Mouse (Mus musculus): ENCODE data around the gene Acss2. TPM values are rescaled to one million over a fixed set of nuclear protein-coding genes. Genes with fewer than 3 reads are reported as not detected.
"Not testable (repeated sequence)": the region's sequence is repeated elsewhere in the genome, so short reads cannot be mapped to it uniquely, and the experiment has no call there.

Gene Acss2
- polyA plus RNA-seq, 1 experiment: 514 TPM

DNA sequence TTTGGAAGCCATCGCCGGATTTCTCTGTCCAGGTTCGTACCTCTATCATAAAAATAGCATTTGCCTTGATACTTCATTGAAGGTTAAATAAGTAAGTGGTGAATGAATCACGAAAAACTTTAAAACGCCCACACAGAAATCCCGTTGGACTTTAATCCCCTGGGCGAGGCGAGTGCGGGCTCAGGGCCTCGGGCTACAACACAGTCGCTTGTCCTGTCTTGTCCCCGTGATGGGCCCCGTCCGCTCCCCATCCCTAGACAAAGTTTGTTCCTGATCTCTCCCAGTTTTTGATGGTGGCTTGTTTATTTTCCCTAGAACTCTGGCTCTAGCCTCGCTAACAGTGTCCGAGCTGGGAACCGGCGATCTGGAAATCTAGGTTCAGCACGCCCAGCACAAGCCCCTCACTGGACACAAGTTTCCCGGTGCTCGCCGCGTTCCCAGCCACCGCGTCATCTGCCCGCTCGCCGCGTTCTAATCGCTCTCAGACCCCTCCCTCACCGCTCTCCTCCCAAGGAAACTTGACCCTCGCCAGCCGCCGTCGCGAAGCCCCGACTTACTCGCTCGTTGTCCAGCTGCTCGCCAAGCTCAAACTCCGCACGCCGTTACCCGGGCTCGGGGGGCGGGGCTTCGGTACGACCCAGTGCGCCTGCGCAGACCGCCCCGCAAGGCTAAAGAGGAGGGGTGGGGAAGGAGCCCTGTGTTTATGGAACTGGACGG is 74.5 kb downstream of the Acss2 start, which contains the start of gene Gss:
Gene Gss, minus strand, starts transcription at position 674 of the 717 bp plus-strand sequence.
- H3K27ac ChIP-seq (replicated peaks; ENCODE audit: low read depth, low read length): peak within 1 kb of the TSS; percentile 87
- H3K4me3 ChIP-seq (ENCODE audit: insufficient read depth, low read depth, low read length): peak within 1 kb of the TSS; percentile 90
- H3K4me1 ChIP-seq (ENCODE audit: control insufficient read depth, insufficient read depth, insufficient read length, low read length): no peaks in the 10 kb centered on the region; the same call in 1 of the 2 replicates

DNA sequence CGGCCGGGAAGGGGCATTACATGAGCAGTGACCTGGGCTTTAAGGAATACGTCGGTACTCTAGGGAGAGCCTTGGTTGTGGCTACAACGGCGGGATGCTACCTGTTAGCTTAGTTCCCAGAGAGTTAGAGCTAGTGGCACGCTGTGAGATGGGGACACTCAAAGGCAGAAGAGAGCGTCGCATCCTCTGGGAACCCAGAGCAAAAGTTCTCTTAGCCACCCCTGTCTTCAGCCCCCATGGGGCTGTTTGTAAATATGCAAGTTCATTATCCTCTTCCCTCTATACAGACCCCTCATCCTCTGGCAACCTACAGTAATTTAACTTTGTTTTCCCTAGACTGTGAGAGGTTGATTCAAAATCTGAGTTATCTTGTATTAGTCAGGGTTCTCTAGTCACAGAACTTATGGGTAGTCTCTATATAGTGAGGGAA is 75.1 kb downstream of the Acss2 start:
- Histone ChIP-seq H3K4me1 (ENCODE audit: control insufficient read depth, insufficient read depth, insufficient read length, low read length) (no peaks in the 10 kb centered on the region; the same call in 1 of the 2 replicates), H3K4me3 (ENCODE audit: insufficient read depth, low read depth, low read length) (peak overlapping the region; percentile 90), H3K27ac (replicated peaks; ENCODE audit: low read depth, low read length) (peak overlapping the region; percentile 66)

DNA sequence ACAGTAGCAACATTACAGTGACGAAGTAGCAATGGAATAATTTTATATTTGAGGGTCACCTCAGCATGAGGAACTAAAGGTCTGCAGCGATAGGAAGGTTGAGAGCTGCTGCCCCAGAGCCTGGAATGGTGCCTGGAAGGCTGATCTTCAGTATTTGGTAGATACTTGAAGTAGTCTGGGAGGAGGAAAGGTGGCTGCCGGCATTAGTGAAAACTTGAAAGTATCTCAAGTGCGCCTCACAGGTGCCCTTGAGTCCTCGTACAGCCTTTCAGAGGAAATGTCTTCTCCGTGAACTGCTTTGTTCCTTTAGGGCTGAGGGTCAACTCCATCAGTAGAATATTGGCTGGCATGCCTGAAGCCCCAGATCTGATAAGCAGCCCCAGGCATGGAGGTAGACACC is 77.8 kb downstream of the Acss2 start:
- Histone ChIP-seq H3K4me1 (ENCODE audit: control insufficient read depth, insufficient read depth, insufficient read length, low read length) (no peaks in the 10 kb centered on the region), H3K4me3 (ENCODE audit: insufficient read depth, low read depth, low read length) (no peak overlapping the region), H3K27ac (replicated peaks; ENCODE audit: low read depth, low read length) (no peak overlapping the region)

DNA sequence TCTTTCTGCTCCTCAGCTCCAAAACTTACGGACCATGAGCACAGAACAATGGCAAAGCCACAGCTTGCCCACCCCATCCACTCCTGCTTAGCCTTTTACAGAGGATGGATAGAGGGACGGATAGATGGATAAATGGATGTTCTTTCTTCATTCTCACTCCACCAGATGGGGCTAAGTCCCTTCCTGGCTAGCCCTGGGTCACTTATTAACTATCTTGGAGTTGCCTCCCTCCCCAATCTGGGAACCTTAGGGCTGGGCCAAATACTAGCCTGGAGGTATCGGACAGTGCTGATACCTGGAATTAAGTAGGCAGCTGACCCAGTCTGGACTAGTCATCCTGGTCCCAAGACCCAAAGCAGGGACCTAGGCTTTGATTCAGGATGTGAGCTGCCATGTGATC is 86.0 kb downstream of the Acss2 start:
- Histone ChIP-seq H3K4me1 (ENCODE audit: control insufficient read depth, insufficient read depth, insufficient read length, low read length) (no peaks in the 10 kb centered on the region), H3K27ac (replicated peaks; ENCODE audit: low read depth, low read length) (no peak overlapping the region), H3K4me3 (ENCODE audit: insufficient read depth, low read depth, low read length) (no peak overlapping the region)

DNA sequence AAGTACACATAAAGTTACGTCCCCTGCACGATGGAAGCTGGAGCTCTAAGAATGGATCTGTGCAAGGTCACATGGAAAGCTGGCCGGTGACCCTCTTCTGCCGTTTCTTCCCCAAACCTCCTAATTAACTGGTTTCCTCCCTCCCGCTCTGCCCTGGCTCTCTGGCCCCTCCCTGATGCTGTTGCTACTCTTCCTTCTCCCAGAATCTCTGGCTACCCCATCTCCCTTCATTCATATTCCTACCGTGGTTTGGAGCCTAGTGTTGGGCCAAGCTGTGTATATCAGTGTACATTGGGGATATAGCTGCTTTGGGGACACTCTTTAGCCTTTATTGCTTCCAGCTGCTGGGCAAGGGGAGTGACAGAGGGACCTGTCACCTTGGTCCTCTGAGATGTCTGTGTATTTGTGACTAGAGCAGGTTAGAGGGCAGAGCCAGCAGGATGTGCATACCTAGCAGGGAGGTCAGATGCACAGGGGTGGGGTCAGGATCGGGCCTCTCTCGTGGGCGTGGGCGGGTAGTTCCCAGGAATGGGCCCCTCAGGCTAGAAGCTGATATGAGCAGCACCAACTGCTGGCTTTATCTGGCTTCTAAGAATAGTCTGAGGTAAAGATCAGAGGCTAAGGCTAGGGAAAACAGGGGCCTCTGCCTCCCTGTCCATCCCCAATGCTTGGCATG is 87.0 kb downstream of the Acss2 start:
- no peaks in the 10 kb centered on the region for H3K4me1 ChIP-seq (ENCODE audit: control insufficient read depth, insufficient read depth, insufficient read length, low read length)
- no peak overlapping the region for H3K4me3 ChIP-seq (ENCODE audit: insufficient read depth, low read depth, low read length)
- H3K27ac ChIP-seq (replicated peaks; ENCODE audit: low read depth, low read length): no peak overlapping the region

DNA sequence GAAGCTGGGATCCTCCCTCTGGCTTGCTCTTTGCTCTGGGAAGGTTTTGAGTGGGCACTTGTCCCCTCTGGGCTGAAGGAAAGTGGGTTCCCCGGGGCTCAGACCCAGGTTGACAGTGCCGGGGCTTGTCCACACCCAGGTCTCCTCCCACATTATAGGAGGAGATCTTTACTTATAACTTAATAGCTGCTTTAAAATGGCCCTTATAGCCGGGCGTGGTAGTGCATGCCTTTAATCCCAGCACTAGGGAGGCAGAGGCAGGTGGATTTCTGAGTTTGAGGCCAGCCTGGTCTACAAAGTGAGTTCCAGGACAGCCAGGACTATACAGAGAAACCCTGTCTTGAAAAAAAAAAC is 87.5 kb downstream of the Acss2 start:
- not testable (repeated sequence) for H3K4me1 ChIP-seq (ENCODE audit: control insufficient read depth, insufficient read depth, insufficient read length, low read length); H3K27ac ChIP-seq (replicated peaks; ENCODE audit: low read depth, low read length); H3K4me3 ChIP-seq (ENCODE audit: insufficient read depth, low read depth, low read length)

DNA sequence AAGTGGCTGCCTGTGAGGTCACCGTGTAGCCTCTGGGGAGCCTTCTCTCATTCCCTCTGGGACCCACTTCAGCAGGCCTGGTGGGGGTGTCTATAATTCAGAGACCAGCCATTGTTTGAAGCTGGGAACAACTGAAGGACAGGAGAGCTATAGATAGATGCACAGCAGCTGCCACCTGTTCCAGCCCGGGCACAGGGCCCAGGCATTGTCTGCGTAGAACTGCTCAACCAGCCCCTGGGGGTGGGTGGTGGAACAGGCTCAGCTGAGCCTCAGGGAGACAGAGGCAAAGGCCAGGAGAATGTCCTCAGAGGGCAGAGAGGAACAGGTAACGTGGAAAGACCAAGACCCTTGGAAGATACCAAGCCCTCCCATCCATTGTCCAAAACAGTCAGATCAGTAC is 88.6 kb downstream of the Acss2 start:
- no peak overlapping the region for H3K27ac ChIP-seq (replicated peaks; ENCODE audit: low read depth, low read length)
- H3K4me1 ChIP-seq (ENCODE audit: control insufficient read depth, insufficient read depth, insufficient read length, low read length): no peaks in the 10 kb centered on the region
- no peak overlapping the region for H3K4me3 ChIP-seq (ENCODE audit: insufficient read depth, low read depth, low read length)

DNA sequence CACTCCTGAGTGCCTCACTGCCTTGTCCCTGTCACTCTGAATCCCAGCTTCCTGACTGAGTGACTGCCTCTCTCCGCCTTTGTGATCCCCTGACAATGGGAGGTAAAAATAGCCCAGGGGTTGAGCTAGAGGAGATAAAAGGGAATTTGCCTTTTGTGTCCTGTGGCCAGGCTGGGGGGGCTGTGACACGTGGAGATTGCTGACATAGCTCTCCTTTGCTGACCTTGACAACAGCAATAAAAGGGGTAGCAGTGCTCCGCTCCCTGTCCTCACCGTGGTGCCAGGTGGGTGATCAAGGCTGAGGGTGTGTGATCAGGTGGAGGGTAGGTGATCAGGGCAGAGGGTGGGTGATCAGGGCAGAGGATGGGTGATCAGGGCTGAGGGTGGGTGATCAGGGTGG is 93.2 kb downstream of the Acss2 start, which contains the start of gene Myh7b:
Gene Myh7b, plus strand, starts transcription at position 235 of the 400 bp plus-strand sequence.
- H3K27ac ChIP-seq (replicated peaks; ENCODE audit: low read depth, low read length): no peak within 1 kb of the TSS

DNA sequence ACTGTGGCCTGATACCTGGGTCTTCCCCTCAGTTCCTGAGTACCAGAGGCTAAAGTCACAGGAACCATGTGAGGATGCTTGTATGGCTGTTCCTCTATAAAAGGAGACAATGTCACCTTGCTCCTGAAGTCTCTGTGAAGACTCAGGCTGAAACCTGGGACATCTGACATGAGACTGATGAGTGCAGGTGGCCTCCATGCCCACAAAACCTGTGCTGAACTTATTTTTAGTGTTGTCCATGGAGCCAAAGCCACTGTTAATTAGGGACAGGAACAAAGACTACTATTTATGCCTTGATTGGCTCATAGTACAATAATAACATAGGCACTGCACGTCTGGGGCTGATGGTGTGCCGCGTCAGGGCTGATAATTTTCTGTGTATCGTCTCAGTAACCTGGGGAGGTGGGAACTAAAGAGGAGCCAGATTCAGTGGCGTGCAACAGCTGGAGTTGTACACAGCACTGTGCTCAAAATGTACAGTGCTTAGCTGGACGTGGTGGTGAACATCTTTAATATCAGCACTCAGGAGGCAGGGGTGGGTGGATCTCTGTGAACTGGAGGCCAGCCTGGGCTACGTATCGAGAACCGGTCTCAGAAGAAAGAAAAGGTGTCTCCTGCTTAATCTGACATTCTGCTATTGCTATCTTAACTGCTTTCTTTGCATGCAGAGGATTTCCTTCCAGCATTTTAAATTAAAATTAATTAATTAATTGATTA is 94.2 kb downstream of the Acss2 start:
- no peak overlapping the region for H3K27ac ChIP-seq (replicated peaks; ENCODE audit: low read depth, low read length)
- H3K4me1 ChIP-seq (ENCODE audit: control insufficient read depth, insufficient read depth, insufficient read length, low read length): no peaks in the 10 kb centered on the region
- no peak overlapping the region for H3K4me3 ChIP-seq (ENCODE audit: insufficient read depth, low read depth, low read length)

More for the DNA sequence above, 93.2 kb downstream of the Acss2 start, which contains the start of gene Myh7b:
- H3K4me1 ChIP-seq (ENCODE audit: control insufficient read depth, insufficient read depth, insufficient read length, low read length): no peaks in the 10 kb centered on the region
- no peak within 1 kb of the TSS for H3K4me3 ChIP-seq (ENCODE audit: insufficient read depth, low read depth, low read length)

DNA sequence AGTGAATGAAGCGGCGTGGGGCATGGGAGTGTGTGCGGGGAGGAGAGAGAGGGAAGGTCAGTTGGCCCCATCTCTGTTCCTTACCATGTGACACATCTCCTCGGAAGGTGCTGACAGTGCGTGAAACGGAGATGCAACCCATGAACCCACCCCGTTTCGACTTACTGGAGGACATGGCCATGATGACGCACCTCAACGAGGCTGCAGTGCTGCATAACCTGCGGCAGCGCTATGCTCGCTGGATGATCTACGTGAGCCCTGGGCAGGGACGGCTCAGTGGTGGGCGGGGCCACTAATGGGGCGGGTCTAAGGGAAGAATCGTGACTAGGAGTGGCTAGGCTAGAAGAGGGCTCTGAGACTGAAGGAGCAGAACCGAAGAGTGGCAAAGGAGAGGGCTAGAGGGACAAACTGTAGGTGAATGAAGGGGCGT is 95.6 kb downstream of the Acss2 start:
- no peaks in the 10 kb centered on the region for H3K4me1 ChIP-seq (ENCODE audit: control insufficient read depth, insufficient read depth, insufficient read length, low read length)
- peak overlapping the region; percentile 38 for H3K4me3 ChIP-seq (ENCODE audit: insufficient read depth, low read depth, low read length)
- no peak overlapping the region for H3K27ac ChIP-seq (replicated peaks; ENCODE audit: low read depth, low read length)

DNA sequence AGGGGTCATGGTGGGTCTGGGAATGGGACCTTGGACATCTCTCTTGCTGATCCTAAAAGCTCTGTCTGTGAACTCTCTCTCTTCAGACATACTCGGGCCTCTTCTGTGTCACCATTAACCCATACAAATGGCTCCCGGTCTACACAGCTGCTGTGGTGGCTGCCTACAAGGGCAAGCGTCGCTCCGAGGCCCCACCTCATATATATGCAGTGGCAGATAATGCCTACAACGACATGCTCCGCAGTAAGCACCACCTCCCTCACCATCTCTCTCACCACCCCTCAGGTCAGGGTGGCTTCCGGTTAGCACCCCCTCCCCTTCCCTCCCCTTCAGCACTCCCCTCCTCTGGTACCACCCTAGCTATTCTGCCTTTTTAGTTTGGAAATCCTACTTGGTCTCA is 96.2 kb downstream of the Acss2 start:
- Histone ChIP-seq H3K4me3 (ENCODE audit: insufficient read depth, low read depth, low read length) (no peak overlapping the region), H3K4me1 (ENCODE audit: control insufficient read depth, insufficient read depth, insufficient read length, low read length) (no peaks in the 10 kb centered on the region), H3K27ac (replicated peaks; ENCODE audit: low read depth, low read length) (no peak overlapping the region)

DNA sequence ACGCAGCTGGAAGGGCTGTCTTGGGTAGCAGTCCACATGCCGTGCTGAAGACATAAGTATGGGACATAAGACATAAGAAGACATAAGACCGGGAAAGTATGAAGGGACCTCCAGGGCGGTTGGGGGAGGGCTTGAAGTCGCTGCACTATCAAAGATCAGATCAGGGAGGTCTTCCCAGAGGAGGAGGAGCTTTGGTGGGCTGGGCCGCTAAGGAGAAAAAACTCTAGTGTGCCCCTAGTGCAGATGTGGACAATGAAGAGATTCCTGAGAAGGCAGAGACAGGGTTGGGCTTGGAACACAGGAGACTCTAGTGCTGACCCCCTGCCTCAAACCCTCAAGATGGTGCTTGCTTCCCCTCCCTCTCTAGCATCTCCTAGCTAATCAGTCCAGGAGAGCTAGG is 99.2 kb downstream of the Acss2 start:
- Histone ChIP-seq H3K4me3 (ENCODE audit: insufficient read depth, low read depth, low read length) (no peak overlapping the region), H3K4me1 (ENCODE audit: control insufficient read depth, insufficient read depth, insufficient read length, low read length) (no peaks in the 10 kb centered on the region), H3K27ac (replicated peaks; ENCODE audit: low read depth, low read length) (no peak overlapping the region)

DNA sequence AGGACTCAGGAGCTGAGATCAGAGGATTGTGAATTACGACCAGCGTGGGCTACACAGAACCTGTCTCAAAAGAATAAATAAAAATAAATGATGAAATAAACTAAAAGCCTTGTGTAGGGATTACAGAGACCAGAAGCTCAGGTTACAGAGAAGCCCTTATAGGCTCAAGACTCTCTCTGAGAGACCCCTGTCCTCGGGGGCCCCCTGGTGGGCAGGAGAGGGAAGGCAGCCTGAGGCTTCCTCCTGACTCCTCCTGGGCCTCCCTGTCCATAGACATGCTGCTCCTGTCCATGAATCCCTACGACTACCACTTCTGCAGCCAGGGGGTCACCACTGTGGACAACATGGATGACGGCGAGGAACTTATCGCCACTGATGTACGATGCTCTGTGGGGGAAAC is 102.1 kb downstream of the Acss2 start:
- no peak overlapping the region for H3K4me3 ChIP-seq (ENCODE audit: insufficient read depth, low read depth, low read length)
- no peak overlapping the region for H3K27ac ChIP-seq (replicated peaks; ENCODE audit: low read depth, low read length)
- no peaks in the 10 kb centered on the region for H3K4me1 ChIP-seq (ENCODE audit: control insufficient read depth, insufficient read depth, insufficient read length, low read length)

DNA sequence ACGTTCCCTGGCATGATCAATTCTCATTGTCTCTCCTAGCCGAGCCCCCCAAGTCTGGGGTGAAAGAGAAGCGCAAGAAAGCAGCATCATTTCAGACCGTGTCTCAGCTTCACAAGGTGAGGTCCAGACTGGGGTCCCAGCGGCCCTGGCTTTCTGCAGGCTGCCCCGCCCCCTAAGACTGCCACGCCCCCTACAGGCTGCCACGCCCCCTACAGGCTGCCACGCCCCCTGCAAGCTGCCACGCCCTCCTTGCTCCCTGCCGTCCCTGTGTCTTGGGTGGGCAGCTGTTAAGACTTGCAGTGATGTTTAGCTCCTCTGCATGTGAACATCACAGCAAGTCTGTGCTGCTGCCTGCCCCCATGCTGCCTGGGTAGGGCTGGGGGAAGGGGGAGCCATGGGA is 104.9 kb downstream of the Acss2 start:
- H3K4me1 ChIP-seq (ENCODE audit: control insufficient read depth, insufficient read depth, insufficient read length, low read length): no peaks in the 10 kb centered on the region
- H3K27ac ChIP-seq (replicated peaks; ENCODE audit: low read depth, low read length): no peak overlapping the region
- H3K4me3 ChIP-seq (ENCODE audit: insufficient read depth, low read depth, low read length): no peak overlapping the region

DNA sequence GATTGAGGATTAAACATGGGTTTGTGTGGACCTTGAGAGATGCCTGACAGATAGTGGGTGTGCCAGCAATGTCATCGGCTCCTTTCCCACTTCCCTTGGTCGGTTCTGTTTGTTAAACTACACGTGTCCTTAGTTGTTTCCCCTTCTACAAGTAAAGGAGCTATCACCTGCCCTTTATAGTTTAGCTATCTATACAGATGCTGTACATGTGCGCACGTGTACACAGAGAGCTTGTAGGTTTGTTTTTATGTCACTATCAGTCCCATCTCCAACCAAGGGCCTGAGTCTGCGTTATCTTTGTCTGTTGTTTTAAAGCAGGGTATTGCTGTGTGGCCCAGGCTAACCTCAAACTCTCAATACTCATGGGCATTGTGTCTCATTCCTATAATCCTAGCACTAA is 106.2 kb downstream of the Acss2 start:
- Histone ChIP-seq H3K27ac (replicated peaks; ENCODE audit: low read depth, low read length) (no peak overlapping the region), H3K4me1 (ENCODE audit: control insufficient read depth, insufficient read depth, insufficient read length, low read length) (no peaks in the 10 kb centered on the region), H3K4me3 (ENCODE audit: insufficient read depth, low read depth, low read length) (no peak overlapping the region)

All from brown adipose tissue, adult 24 weeks (tissue).